Mouse (Mus musculus): ENCODE data around the gene Arrdc1. TPM values are rescaled to one million over a fixed set of nuclear protein-coding genes. Genes with fewer than 3 reads are reported as not detected.

Gene Arrdc1
- 131 and 159 TPM in 2 replicates for polyA plus RNA-seq (2012; rRNA removed)

DNA sequence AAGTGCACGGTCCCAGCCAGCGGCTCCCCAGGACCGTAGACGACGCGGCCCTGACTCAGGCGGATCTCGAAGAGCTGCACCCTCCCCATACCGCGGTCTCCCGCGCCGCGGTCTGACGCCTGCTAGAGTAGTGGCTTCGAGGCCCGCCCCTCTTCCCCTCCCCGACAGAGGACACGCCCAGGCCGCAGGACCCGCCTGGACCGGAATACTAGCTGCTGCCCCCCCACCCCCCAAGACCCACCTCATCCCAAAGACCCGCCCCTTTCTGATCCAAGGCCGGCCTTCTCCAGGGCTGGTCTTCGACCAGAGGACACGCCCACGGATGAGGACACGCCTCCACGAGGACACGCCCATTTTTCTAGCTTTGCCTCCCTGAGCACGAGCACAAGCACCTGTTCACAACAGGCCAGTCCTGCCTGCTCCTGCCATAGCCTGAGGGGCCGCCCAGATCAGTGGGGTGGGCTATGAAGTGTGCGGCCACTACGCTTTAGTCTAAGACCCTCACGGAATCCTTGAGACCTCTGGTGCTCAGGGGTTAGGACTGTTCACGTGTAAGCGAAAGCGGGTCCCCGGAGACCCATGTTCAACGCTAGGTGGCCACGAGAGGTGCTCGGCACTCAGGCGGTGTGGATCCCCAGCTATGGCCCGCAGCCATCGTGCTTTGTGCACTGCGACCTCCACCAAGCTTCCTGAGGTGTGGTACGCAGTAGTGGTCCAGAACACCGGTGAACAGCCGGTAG lies at the start of gene Arrdc1:
TSS of gene Arrdc1 (minus strand) at position 196 of the 740 bp plus-strand sequence.

GRCm38 (mm10) chr2:24975704-24976297 lies 40.7 kb upstream of the Arrdc1 start, which contains the start of gene Pnpla7:
TSS of gene Pnpla7 (plus strand) at chr2:24976033.

GRCm38 (mm10) chr2:24974906-24975703 lies 40.1 kb upstream of the Arrdc1 start, which contains the start of gene Mrpl41:
TSS of gene Mrpl41 (minus strand) at chr2:24975098.

GRCm38 (mm10) chr2:24962304-24963000 lies 27.4 kb upstream of the Arrdc1 start, which contains the start of gene Dph7:
TSS of gene Dph7 (plus strand) at chr2:24962400.

GRCm38 (mm10) chr2:24949421-24950188 lies 14.6 kb upstream of the Arrdc1 start, which contains the start of gene Zmynd19:
TSS of gene Zmynd19 (plus strand) at chr2:24949792.

DNA sequence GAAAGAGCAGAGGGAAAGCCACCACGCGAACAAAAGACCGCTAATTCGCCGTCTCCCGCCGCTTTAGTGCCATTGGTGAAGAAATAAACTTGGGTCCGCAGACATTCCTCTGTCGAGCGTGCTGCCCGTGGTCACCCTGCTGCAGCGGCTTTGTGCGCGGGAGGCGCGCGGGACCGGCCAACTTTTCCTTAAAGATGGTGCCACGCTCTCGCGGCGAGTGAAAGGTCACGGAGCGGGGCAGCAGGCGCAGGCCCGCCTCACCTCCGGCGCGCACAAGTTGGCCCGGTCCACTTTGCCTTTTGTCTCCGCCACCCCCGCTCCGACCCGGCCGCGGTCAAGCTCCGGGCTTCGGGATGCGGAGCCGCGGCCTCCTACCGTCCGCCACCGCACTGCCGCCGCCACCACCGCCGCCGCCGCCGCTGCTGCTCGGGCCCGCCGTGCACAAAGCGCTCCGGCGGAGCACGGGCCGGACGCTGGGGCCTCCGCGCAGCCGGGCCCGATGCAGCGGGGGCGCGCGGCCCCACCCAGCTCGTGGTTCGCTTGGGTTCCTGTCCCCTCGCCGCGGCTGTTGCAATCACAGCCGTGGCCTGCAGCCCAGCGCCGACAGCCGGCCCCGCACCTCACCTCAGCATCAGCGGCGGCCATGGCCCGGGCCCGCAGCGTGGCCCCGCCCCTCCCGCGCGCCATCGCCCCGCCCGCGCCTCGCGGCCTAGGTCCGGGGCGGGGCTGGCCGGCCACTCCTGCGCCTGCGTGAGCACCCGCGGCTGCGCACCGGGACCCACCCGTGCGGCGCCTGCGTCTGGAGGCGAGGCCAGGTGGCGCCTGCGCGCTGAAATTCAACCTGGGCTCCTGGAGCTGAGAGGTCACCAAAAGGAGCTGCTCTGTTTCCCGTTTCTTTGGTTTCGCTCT lies 15.9 kb downstream of the Arrdc1 start, which contains the start of gene Ehmt1:
TSS of gene Ehmt1 (minus strand) at position 685 of the 909 bp plus-strand sequence.

Other genes starting within 250 kb of the Arrdc1 start
- gene Cacna1b, start 172.1 kb downstream of the Arrdc1 start, polyA plus RNA-seq (2012; rRNA removed), result 0.51 and 0.55 TPM in 2 replicates
- 72.9 and 89.0 TPM in 2 replicates for gene Ehmt1, start 15.6 kb downstream of the Arrdc1 start, polyA plus RNA-seq (2012; rRNA removed)
- 11.6 and 15.5 TPM in 2 replicates for gene Zmynd19, start 14.5 kb upstream of the Arrdc1 start, polyA plus RNA-seq (2012; rRNA removed)
- 29.8 and 34.1 TPM in 2 replicates for gene Dph7, start 27.1 kb upstream of the Arrdc1 start, polyA plus RNA-seq (2012; rRNA removed)
- 22.5 and 24.2 TPM in 2 replicates for gene Mrpl41, start 39.8 kb upstream of the Arrdc1 start, polyA plus RNA-seq (2012; rRNA removed)
- 15.7 and 21.7 TPM in 2 replicates for gene Pnpla7, start 40.8 kb upstream of the Arrdc1 start, polyA plus RNA-seq (2012; rRNA removed)
- 281 and 345 TPM in 2 replicates for gene Nsmf, start 119.1 kb upstream of the Arrdc1 start, polyA plus RNA-seq (2012; rRNA removed)
- 0.81 and 1.6 TPM in 2 replicates for gene Entpd8, start 145.1 kb upstream of the Arrdc1 start, polyA plus RNA-seq (2012; rRNA removed)
- gene Noxa1, start 159.9 kb upstream of the Arrdc1 start, polyA plus RNA-seq (2012; rRNA removed), result 1.9 and 3.4 TPM in 2 replicates
- 16.0 and 20.1 TPM in 2 replicates for gene Nrarp, start 245.5 kb upstream of the Arrdc1 start, polyA plus RNA-seq (2012; rRNA removed)

Measured in ovary, adult 2 months (tissue).